Mouse (Mus musculus): Measurements from ENCODE around the gene Grid1.

DNA sequence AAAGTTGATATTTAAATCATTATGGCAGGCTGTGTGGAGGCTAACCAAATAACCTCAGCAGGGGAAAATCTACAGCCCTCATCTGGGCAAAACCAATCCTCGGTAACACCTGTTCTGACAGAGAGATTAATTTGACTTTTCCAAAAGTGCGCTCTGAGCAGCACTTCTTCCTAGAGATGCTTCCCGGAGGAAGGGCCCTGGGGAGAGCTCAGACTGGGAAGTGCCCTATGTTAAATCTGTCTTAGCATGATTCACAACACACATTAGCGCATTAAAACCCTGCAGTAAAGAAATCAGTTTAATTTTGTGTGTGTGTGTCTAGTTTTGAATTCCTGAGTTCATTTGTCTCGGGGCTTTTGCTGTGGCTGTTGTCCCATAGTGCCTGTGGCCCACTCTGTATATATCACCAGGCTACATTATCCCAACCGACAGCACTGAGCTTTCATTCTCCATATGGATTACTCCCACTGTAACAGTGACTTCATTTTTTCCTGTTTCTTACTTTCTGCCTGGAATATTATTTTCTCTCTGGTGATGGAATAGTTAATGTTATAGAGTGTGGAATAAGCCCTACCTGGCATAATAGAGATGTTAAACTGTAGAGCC lies 536.7 kb downstream of the Grid1 start:
- TF ChIP-seq POLR2A (IDR thresholded peaks at IDR 0.05; ENCODE audit: insufficient read depth, low read depth, low read length): no peak
- no peak for TF ChIP-seq CTCF (IDR thresholded peaks at IDR 0.05; ENCODE audit: insufficient read depth, low read depth, low read length)
